In genomic region chr9:31301107-31301506, GRCm38 (mm10) we compare ENCODE assay signal across 10 mouse cellular contexts. TPM values are rescaled to one million over a fixed set of nuclear protein-coding genes. Genes with fewer than 3 reads are reported as not detected.
DNase-seq lines count a peak whose midpoint lies in the region; ATAC-seq and TF ChIP-seq lines count a peak whose summit lies in the region.
"Had no signal": no experiment of that assay in that cellular context is flagged by ENCODE, and none has a peak within 500 bp of the region (broad histone marks: within the 10 kb centered on the region; RNA-seq: fewer than 3 reads in every experiment).

No protein-coding gene starts in this region.

- H3K36me3 ChIP-seq in spleen, adult 2 months (ENCODE audit: control insufficient read depth, insufficient read depth, low read length) = no peaks in the 10 kb centered on the region
- H3K36me3 ChIP-seq in intestine, embryonic 16.5 days (ENCODE audit: control insufficient read depth, insufficient read depth, low read length) = no peaks in the 10 kb centered on the region
- no peaks in the 10 kb centered on the region for H3K36me3 ChIP-seq in forebrain, embryonic 12.5 days (replicated peaks)
- no peaks in the 10 kb centered on the region for H3K36me3 ChIP-seq in neural tube, embryonic 15.5 days
- H3K36me3 ChIP-seq: hindbrain, embryonic 12.5 days; lung, embryonic 15.5 days had no signal

- H3K4me1 ChIP-seq in spleen, adult 2 months (ENCODE audit: control insufficient read depth, insufficient read depth, insufficient read length) = peaks cover 4% of the 10 kb centered on the region
- peaks cover 7% of the 10 kb centered on the region; the same call in 1 of the 2 replicates for H3K4me1 ChIP-seq in intestine, embryonic 16.5 days (ENCODE audit: control insufficient read depth, insufficient read depth, low read length)
- peaks cover 6% of the 10 kb centered on the region; the same call in 1 of the 2 replicates for H3K4me1 ChIP-seq in forebrain, embryonic 12.5 days
- H3K4me1 ChIP-seq in neural tube, embryonic 15.5 days = 0 out of 2 replicates have a peak, but pooled peaks cover 2% of the 10 kb centered on the region
- H3K4me1 ChIP-seq: hindbrain, embryonic 12.5 days had no signal

- TF ChIP-seq POLR2A in spleen, adult 2 months (IDR thresholded peaks at IDR 0.05; ENCODE audit: low read depth, low read length) = no peak

- DNase-seq in spleen, adult 2 months (ENCODE audit: low read depth in 1 of 2, low spot score in 2 of 2) = peak; percentile 18 to 65
- no peak for DNase-seq in spleen, postnatal 14 days (ENCODE audit: low spot score in 2 of 2)
- DNase-seq in natural killer cell, adult 2 months (ENCODE audit: low spot score in 2 of 2) = peak; percentile 75 to 84
- DNase-seq in yolk sac, embryonic 10.5 days (ENCODE audit: low spot score) = peak; percentile 52
- no peak for DNase-seq in retina, embryonic 14.5 days (ENCODE audit: low spot score)

- no peak overlapping the region for H3K4me3 ChIP-seq in spleen, adult 2 months (ENCODE audit: extremely low read depth, insufficient read depth, insufficient read length)
- H3K4me3 ChIP-seq in intestine, embryonic 16.5 days (ENCODE audit: low read length) = no peak overlapping the region
- H3K4me3 ChIP-seq in forebrain, embryonic 12.5 days (replicated peaks) = no peak overlapping the region
- H3K4me3 ChIP-seq in neural tube, embryonic 15.5 days (replicated peaks) = no peak overlapping the region
- H3K4me3 ChIP-seq: hindbrain, embryonic 12.5 days; lung, embryonic 15.5 days had no signal

- WGBS in spleen, adult 2 months = 14% methylated on average over 5 of the region's 5 CpGs
- WGBS in intestine, embryonic 16.5 days = 50% methylated on average over 5 of the region's 5 CpGs
- 75% methylated on average over 5 of the region's 5 CpGs for WGBS in forebrain, embryonic 12.5 days
- WGBS in neural tube, embryonic 15.5 days = 77% methylated on average over 5 of the region's 5 CpGs

- ATAC-seq in intestine, embryonic 16.5 days = peak; percentile 11
- ATAC-seq in forebrain, embryonic 12.5 days (ENCODE audit: low FRiP score) = no peak
- ATAC-seq in neural tube, embryonic 15.5 days (ENCODE audit: low FRiP score) = no peak

- H3K4me2 ChIP-seq in intestine, embryonic 16.5 days (ENCODE audit: low read depth, low read length) = no peak overlapping the region
- no peak overlapping the region for H3K4me2 ChIP-seq in forebrain, embryonic 12.5 days
- H3K4me2 ChIP-seq in neural tube, embryonic 15.5 days = no peak overlapping the region
- H3K4me2 ChIP-seq: hindbrain, embryonic 12.5 days; lung, embryonic 15.5 days had no signal

- no peak for TF ChIP-seq CTCF in spleen, adult 2 months (IDR thresholded peaks at IDR 0.05; ENCODE audit: extremely low read depth, insufficient read depth, insufficient read length, insufficient replicate concordance)

- H3K9me3 ChIP-seq in intestine, embryonic 16.5 days (ENCODE audit: control insufficient read depth, low read length) = no peaks in the 10 kb centered on the region
- no peaks in the 10 kb centered on the region for H3K9me3 ChIP-seq in forebrain, embryonic 12.5 days
- no peaks in the 10 kb centered on the region for H3K9me3 ChIP-seq in neural tube, embryonic 15.5 days (replicated peaks)
- H3K9me3 ChIP-seq: hindbrain, embryonic 12.5 days; lung, embryonic 15.5 days had no signal

- peak overlapping the region; percentile 70 for H3K27ac ChIP-seq in spleen, adult 2 months (ENCODE audit: insufficient read depth, low read length)
- 0 out of 2 replicates have a peak overlapping the region, but pooled peaks have one; percentile 44 for H3K27ac ChIP-seq in intestine, embryonic 16.5 days (ENCODE audit: low read length)
- H3K27ac ChIP-seq in forebrain, embryonic 12.5 days = no peak overlapping the region
- no peak overlapping the region for H3K27ac ChIP-seq in neural tube, embryonic 15.5 days (replicated peaks)
- H3K27ac ChIP-seq: hindbrain, embryonic 12.5 days had no signal

- H3K9ac ChIP-seq in intestine, embryonic 16.5 days (ENCODE audit: low read depth, low read length) = no peak overlapping the region
- no peak overlapping the region for H3K9ac ChIP-seq in forebrain, embryonic 12.5 days
- H3K9ac ChIP-seq in neural tube, embryonic 15.5 days (replicated peaks) = no peak overlapping the region
- H3K9ac ChIP-seq: hindbrain, embryonic 12.5 days; lung, embryonic 15.5 days had no signal

- no peaks in the 10 kb centered on the region for H3K27me3 ChIP-seq in spleen, adult 2 months (ENCODE audit: control insufficient read depth, insufficient read depth, low read length)
- no peaks in the 10 kb centered on the region for H3K27me3 ChIP-seq in intestine, embryonic 16.5 days (replicated peaks; ENCODE audit: control insufficient read depth, insufficient read depth, low read length)
- no peaks in the 10 kb centered on the region for H3K27me3 ChIP-seq in forebrain, embryonic 12.5 days
- H3K27me3 ChIP-seq in neural tube, embryonic 15.5 days (replicated peaks) = no peaks in the 10 kb centered on the region
- H3K27me3 ChIP-seq: hindbrain, embryonic 12.5 days; lung, embryonic 15.5 days had no signal

RNA-seq across cellular contexts. Expression of gene Prdm10, which starts 20.8 kb away (rescaled TPM):
- 5.9 and 8.2 TPM in 2 replicates for polyA plus RNA-seq in spleen, adult 2 months (2012; rRNA removed)
- 3.5 and 4.2 TPM in 2 replicates for polyA plus RNA-seq in intestine, embryonic 16.5 days (2015; fragmentation: Nextera tagmentation; extraction: Ambion mirVana)
- 10.7 and 11.0 TPM in 2 replicates for polyA plus RNA-seq in forebrain, embryonic 12.5 days (2016; fragmentation: Nextera tagmentation; extraction: Ambion mirVana)
- polyA plus RNA-seq in neural tube, embryonic 15.5 days (2015; fragmentation: Nextera tagmentation; extraction: Ambion mirVana) = 6.4 and 7.3 TPM in 2 replicates

Comparison
In these comparisons a context has a peak if more than half of its experiments do, and no peak if none do; other contexts are left out.
1. DNase-seq: peak in spleen, adult 2 months (2 of 2), natural killer cell, adult 2 months (2 of 2) and yolk sac, embryonic 10.5 days (single experiment); none in spleen, postnatal 14 days (0 of 2) and retina, embryonic 14.5 days (single experiment).
2. H3K27ac ChIP-seq: peak in spleen, adult 2 months (single experiment) and intestine, embryonic 16.5 days (single experiment); none in forebrain, embryonic 12.5 days (single experiment) and neural tube, embryonic 15.5 days (single experiment).